Comparison of ENCODE assay signal across 8 mouse cellular contexts in genomic region chr19:7057722-7058207, GRCm38 (mm10). TPM values are rescaled to one million over a fixed set of nuclear protein-coding genes. Genes with fewer than 3 reads are reported as not detected.
DNase-seq lines count a peak whose midpoint lies in the region; ATAC-seq and TF ChIP-seq lines count a peak whose summit lies in the region.

No protein-coding gene starts in this region.

- WGBS in forebrain, embryonic 10.5 days: under 1% methylated on average over 15 of the region's 15 CpGs
- WGBS in heart, embryonic 16.5 days: under 1% methylated on average over 15 of the region's 15 CpGs
- 2% methylated on average over 15 of the region's 15 CpGs for WGBS in liver, embryonic 14.5 days (ENCODE audit: insufficient replicate concordance)
- WGBS in stomach, postnatal 0 days: under 1% methylated on average over 15 of the region's 15 CpGs

- peaks cover 67% of the 10 kb centered on the region for H3K4me1 ChIP-seq in E14TG2a.4 (replicated peaks; ENCODE audit: low read depth, low read length)
- H3K4me1 ChIP-seq in forebrain, embryonic 10.5 days: peaks cover 34% of the 10 kb centered on the region
- H3K4me1 ChIP-seq in heart, embryonic 16.5 days (ENCODE audit: control insufficient read depth, insufficient read depth, low read length): peaks cover 27% of the 10 kb centered on the region
- H3K4me1 ChIP-seq in liver, embryonic 14.5 days (replicated peaks; ENCODE audit: control insufficient read depth in 2 of 2, insufficient read depth in 2 of 2, low read length in 1 of 2): peaks cover 8% of the 10 kb centered on the region in 2 experiments; a peak in 3 of 4 replicates
- H3K4me1 ChIP-seq in stomach, postnatal 0 days (replicated peaks; ENCODE audit: control insufficient read depth, insufficient read depth): no peaks in the 10 kb centered on the region; the same call in 1 of the 2 replicates

- H3K27ac ChIP-seq in forebrain, embryonic 10.5 days: peak overlapping the region; percentile 82
- peak overlapping the region; percentile 96 for H3K27ac ChIP-seq in heart, embryonic 16.5 days (ENCODE audit: low read length)
- no peak overlapping the region for H3K27ac ChIP-seq in liver, embryonic 14.5 days
- H3K27ac ChIP-seq in stomach, postnatal 0 days (replicated peaks): peak overlapping the region; percentile 78

- TF ChIP-seq CTCF in E14TG2a.4 (conservative IDR thresholded peaks at IDR 0.05; ENCODE audit: low read length): peak; percentile 30
- TF ChIP-seq CTCF in liver, embryonic 14.5 days (IDR thresholded peaks at IDR 0.05; ENCODE audit: low read depth): 0 out of 2 replicates have a peak, but pooled peaks have one; percentile 7
- TF ChIP-seq CTCF in stomach, postnatal 0 days (IDR thresholded peaks at IDR 0.05; ENCODE audit: low read depth): peak; percentile 75

- H3K9ac ChIP-seq in heart, embryonic 16.5 days (ENCODE audit: low read length): peak overlapping the region; percentile 87
- peak overlapping the region; percentile 67 for H3K9ac ChIP-seq in liver, embryonic 14.5 days (replicated peaks)
- peak overlapping the region; percentile 70; the same call in 1 of the 2 replicates for H3K9ac ChIP-seq in stomach, postnatal 0 days (ENCODE audit: low read length)

- peak; percentile 88 for DNase-seq in c-Kit-positive CD71-negative TER-119-negative erythroid progenitor cells, embryonic 14.5 days (ENCODE audit: low read depth)
- DNase-seq in forebrain, embryonic 10.5 days (ENCODE audit: extremely low spot score, low spot score): peak; percentile 92
- DNase-seq in kidney, postnatal 25 days: peak; percentile 92 to 96
- peak; percentile 65 to 71 (median 71) for DNase-seq in liver, embryonic 14.5 days (ENCODE audit: low read depth in 3 of 3, low spot score in 3 of 3)
- DNase-seq in natural killer cell, adult 2 months (ENCODE audit: low spot score in 2 of 2): peak; percentile 49 to 64
- peak; percentile 91 for DNase-seq in stomach, postnatal 0 days (ENCODE audit: low spot score)

- peaks cover 10% of the 10 kb centered on the region; the same call in 1 of the 2 replicates for H3K27me3 ChIP-seq in E14TG2a.4 (ENCODE audit: insufficient read depth, low read length)
- H3K27me3 ChIP-seq in forebrain, embryonic 10.5 days (ENCODE audit: poor library complexity, severe bottlenecking): peaks cover 65% of the 10 kb centered on the region
- no peaks in the 10 kb centered on the region for H3K27me3 ChIP-seq in heart, embryonic 16.5 days (ENCODE audit: control insufficient read depth, insufficient read depth, low read length)
- no peaks in the 10 kb centered on the region for H3K27me3 ChIP-seq in liver, embryonic 14.5 days (ENCODE audit: control insufficient read depth, insufficient read depth, low read length)
- H3K27me3 ChIP-seq in stomach, postnatal 0 days (ENCODE audit: control insufficient read depth, insufficient read depth, low read length): no peaks in the 10 kb centered on the region

- H3K9me3 ChIP-seq in E14TG2a.4 (ENCODE audit: low read length): no peaks in the 10 kb centered on the region
- no peaks in the 10 kb centered on the region for H3K9me3 ChIP-seq in forebrain, embryonic 10.5 days
- no peaks in the 10 kb centered on the region for H3K9me3 ChIP-seq in heart, embryonic 16.5 days (replicated peaks; ENCODE audit: control insufficient read depth, low read length)
- H3K9me3 ChIP-seq in liver, embryonic 14.5 days (ENCODE audit: control insufficient read depth, low read length): no peaks in the 10 kb centered on the region
- no peaks in the 10 kb centered on the region for H3K9me3 ChIP-seq in stomach, postnatal 0 days (ENCODE audit: control insufficient read depth, low read length)

- peak; percentile 87 for ATAC-seq in heart, embryonic 16.5 days (replicated peaks; ENCODE audit: extremely low read depth, insufficient read depth, low FRiP score)
- ATAC-seq in liver, embryonic 14.5 days (ENCODE audit: insufficient read depth): peak; percentile 75
- peak; percentile 80 for ATAC-seq in stomach, postnatal 0 days (ENCODE audit: low FRiP score, low TSS enrichment)

- H3K4me3 ChIP-seq in E14TG2a.4 (replicated peaks; ENCODE audit: low read length): peak overlapping the region; percentile 85
- H3K4me3 ChIP-seq in forebrain, embryonic 10.5 days: peak overlapping the region; percentile 87
- peak overlapping the region; percentile 84 for H3K4me3 ChIP-seq in heart, embryonic 16.5 days (ENCODE audit: low read length)
- H3K4me3 ChIP-seq in liver, embryonic 14.5 days (ENCODE audit: insufficient read depth in 1 of 2, low read depth in 2 of 2, low read length in 2 of 2): peak overlapping the region; percentile 62 to 71
- peak overlapping the region; percentile 64 for H3K4me3 ChIP-seq in stomach, postnatal 0 days (ENCODE audit: low read depth, low read length)

- TF ChIP-seq EP300 in liver, embryonic 14.5 days (IDR thresholded peaks at IDR 0.05; ENCODE audit: low read depth): no peak
- TF ChIP-seq EP300 in stomach, postnatal 0 days (optimal IDR thresholded peaks at IDR 0.05): no peak

- 0 out of 2 replicates have a peak, but pooled peaks cover 6% of the 10 kb centered on the region for H3K36me3 ChIP-seq in E14TG2a.4 (ENCODE audit: insufficient read depth, low read length)
- no peaks in the 10 kb centered on the region for H3K36me3 ChIP-seq in forebrain, embryonic 10.5 days (replicated peaks)
- no peaks in the 10 kb centered on the region for H3K36me3 ChIP-seq in heart, embryonic 16.5 days (ENCODE audit: control insufficient read depth, insufficient read depth)
- no peaks in the 10 kb centered on the region for H3K36me3 ChIP-seq in liver, embryonic 14.5 days (replicated peaks; ENCODE audit: control insufficient read depth, insufficient read depth, low read depth)
- no peaks in the 10 kb centered on the region for H3K36me3 ChIP-seq in stomach, postnatal 0 days (ENCODE audit: control insufficient read depth, insufficient read depth, low read length)

- H3K4me2 ChIP-seq in heart, embryonic 16.5 days (ENCODE audit: low read depth, low read length): peak overlapping the region; percentile 99
- peak overlapping the region; percentile 87 for H3K4me2 ChIP-seq in liver, embryonic 14.5 days (ENCODE audit: low read depth)
- peak overlapping the region; percentile 100 for H3K4me2 ChIP-seq in stomach, postnatal 0 days (replicated peaks; ENCODE audit: low read depth)

RNA-seq across cellular contexts. Expression of gene Macrod1, which starts 1.2 kb away (rescaled TPM):
- 3.7 and 3.9 TPM in 2 replicates for polyA plus RNA-seq in forebrain, embryonic 10.5 days (2016; fragmentation: Nextera tagmentation; extraction: Ambion mirVana)
- 61.0 and 64.3 TPM in 2 replicates for polyA plus RNA-seq in heart, embryonic 16.5 days (2015; fragmentation: Nextera tagmentation; extraction: Ambion mirVana)
- polyA plus RNA-seq in liver, embryonic 14.5 days (2012; rRNA removed): 4.5 TPM in 2 replicates
- 3.7 and 5.1 TPM in 2 replicates for polyA plus RNA-seq in liver, embryonic 14.5 days (2014; fragmentation: Nextera tagmentation; extraction: Ambion mirVana)
- polyA plus RNA-seq in stomach, postnatal 0 days (2015; fragmentation: Nextera tagmentation; extraction: Ambion mirVana): 16.8 and 20.5 TPM in 2 replicates

RNA-seq across cellular contexts. Expression of gene Stip1, which starts 18.0 kb away (rescaled TPM):
- 456 and 486 TPM in 2 replicates for polyA plus RNA-seq in forebrain, embryonic 10.5 days (2016; fragmentation: Nextera tagmentation; extraction: Ambion mirVana)
- polyA plus RNA-seq in heart, embryonic 16.5 days (2015; fragmentation: Nextera tagmentation; extraction: Ambion mirVana): 195 and 202 TPM in 2 replicates
- polyA plus RNA-seq in liver, embryonic 14.5 days (2012; rRNA removed): 56.2 and 86.2 TPM in 2 replicates
- 113 and 122 TPM in 2 replicates for polyA plus RNA-seq in liver, embryonic 14.5 days (2014; fragmentation: Nextera tagmentation; extraction: Ambion mirVana)
- polyA plus RNA-seq in stomach, postnatal 0 days (2015; fragmentation: Nextera tagmentation; extraction: Ambion mirVana): 67.9 and 69.7 TPM in 2 replicates

RNA-seq across cellular contexts. Expression of gene Fermt3, which starts 38.5 kb away (rescaled TPM):
- 8.8 TPM in 2 replicates for polyA plus RNA-seq in forebrain, embryonic 10.5 days (2016; fragmentation: Nextera tagmentation; extraction: Ambion mirVana)
- polyA plus RNA-seq in heart, embryonic 16.5 days (2015; fragmentation: Nextera tagmentation; extraction: Ambion mirVana): 14.3 and 24.7 TPM in 2 replicates
- 58.1 and 58.9 TPM in 2 replicates for polyA plus RNA-seq in liver, embryonic 14.5 days (2012; rRNA removed)
- 72.2 and 78.4 TPM in 2 replicates for polyA plus RNA-seq in liver, embryonic 14.5 days (2014; fragmentation: Nextera tagmentation; extraction: Ambion mirVana)
- 7.6 and 8.1 TPM in 2 replicates for polyA plus RNA-seq in stomach, postnatal 0 days (2015; fragmentation: Nextera tagmentation; extraction: Ambion mirVana)

RNA-seq across cellular contexts. Expression of gene Flrt1, which starts 47.8 kb away (rescaled TPM):
- polyA plus RNA-seq in forebrain, embryonic 10.5 days (2016; fragmentation: Nextera tagmentation; extraction: Ambion mirVana): 4.0 and 4.8 TPM in 2 replicates
- polyA plus RNA-seq in heart, embryonic 16.5 days (2015; fragmentation: Nextera tagmentation; extraction: Ambion mirVana): 1.6 and 1.9 TPM in 2 replicates
- polyA plus RNA-seq in liver, embryonic 14.5 days (2012; rRNA removed): 0.01 and 0.02 TPM in 2 replicates
- polyA plus RNA-seq in liver, embryonic 14.5 days (2014; fragmentation: Nextera tagmentation; extraction: Ambion mirVana): 0.08 and 0.09 TPM in 2 replicates
- polyA plus RNA-seq in stomach, postnatal 0 days (2015; fragmentation: Nextera tagmentation; extraction: Ambion mirVana): 1.1 and 1.6 TPM in 2 replicates

Comparison
In these comparisons a context has a peak if more than half of its experiments do, and no peak if none do; other contexts are left out.
1. CTCF ChIP-seq: peak in every context shown above with its lines; median percentile 75 in stomach, postnatal 0 days; 30 in E14TG2a.4; 7 in liver, embryonic 14.5 days.